Mouse (Mus musculus) bone marrow macrophage, adult 2 months (primary cell): ENCODE results near the gene Abtb2.

Experiments
- CTCF ChIP-seq: IDR thresholded peaks from 2 replicates; pipeline ENCODE4 v1.5.1; 2012; ENCODE audit warnings: low read depth, mild to moderate bottlenecking, low read length, moderate library complexity
- POLR2A ChIP-seq: IDR thresholded peaks from 2 replicates; pipeline ENCODE4 v1.6.1; 2012; ENCODE audit warnings: mild to moderate bottlenecking, low read depth, low read length, borderline replicate concordance

- no peak for TF ChIP-seq CTCF
- TF ChIP-seq POLR2A = no peak
Observed at GRCm38 (mm10) chr2:103669561-103669960, 103.5 kb downstream of the Abtb2 start.
